Mouse (Mus musculus) kidney, adult 8-10 months (tissue): ENCODE results near the gene Atp2b1.

Experiments used
- DNase-seq, 2 experiments: peaks; one replicate each; pipeline ENCODE4 v3.0.0; 2022

Atp2b1 gene

GRCm38 (mm10) chr10:98916781-98917340 lies 2.7 kb downstream of the Atp2b1 start:
- DNase-seq: no peak

- DNase-seq: no peak
These were observed 10.9 kb downstream of the Atp2b1 start for GRCm38 (mm10) chr10:98925081-98925480.

GRCm38 (mm10) chr10:98926991-98927390 lies 12.8 kb downstream of the Atp2b1 start:
- DNase-seq: no peak

- DNase-seq: no peak
These were observed 15.2 kb downstream of the Atp2b1 start for GRCm38 (mm10) chr10:98929444-98929843.

- DNase-seq: no peak
These were observed 15.9 kb downstream of the Atp2b1 start for GRCm38 (mm10) chr10:98930143-98930542.

- no peak for DNase-seq
These were observed 25.9 kb downstream of the Atp2b1 start for GRCm38 (mm10) chr10:98940137-98940536.

GRCm38 (mm10) chr10:98940799-98941198 lies 26.6 kb downstream of the Atp2b1 start:
- no peak for DNase-seq

- DNase-seq: no peak
These were observed 27.8 kb downstream of the Atp2b1 start for GRCm38 (mm10) chr10:98941991-98942390.

GRCm38 (mm10) chr10:98942999-98943398 lies 28.8 kb downstream of the Atp2b1 start:
- DNase-seq: no peak

GRCm38 (mm10) chr10:98943894-98944293 lies 29.7 kb downstream of the Atp2b1 start:
- DNase-seq: no peak

GRCm38 (mm10) chr10:98946031-98946791 lies 32.0 kb downstream of the Atp2b1 start:
- no peak for DNase-seq

- no peak for DNase-seq
These were observed 33.0 kb downstream of the Atp2b1 start for GRCm38 (mm10) chr10:98947206-98947605.

GRCm38 (mm10) chr10:98948096-98948495 lies 33.9 kb downstream of the Atp2b1 start:
- no peak for DNase-seq

- DNase-seq: no peak
These were observed 35.5 kb downstream of the Atp2b1 start for GRCm38 (mm10) chr10:98949750-98950149.

- DNase-seq: no peak
These were observed 37.4 kb downstream of the Atp2b1 start for GRCm38 (mm10) chr10:98951286-98952270.

GRCm38 (mm10) chr10:98954230-98954993 lies 40.2 kb downstream of the Atp2b1 start:
- DNase-seq: no peak

GRCm38 (mm10) chr10:98956124-98956523 lies 41.9 kb downstream of the Atp2b1 start:
- no peak for DNase-seq

- DNase-seq: no peak
These were observed 44.5 kb downstream of the Atp2b1 start for GRCm38 (mm10) chr10:98958752-98959151.

GRCm38 (mm10) chr10:98959385-98959784 lies 45.2 kb downstream of the Atp2b1 start:
- DNase-seq: no peak

GRCm38 (mm10) chr10:98960911-98961310 lies 46.7 kb downstream of the Atp2b1 start:
- no peak for DNase-seq

- DNase-seq: no peak
These were observed 47.9 kb downstream of the Atp2b1 start for GRCm38 (mm10) chr10:98962092-98962491.

- no peak for DNase-seq
These were observed 52.4 kb downstream of the Atp2b1 start for GRCm38 (mm10) chr10:98966407-98967215.
